Mouse (Mus musculus) neural tube, embryonic 14.5 days (tissue): ENCODE measurements around the gene Eng. TPM values are rescaled to one million over a fixed set of nuclear protein-coding genes. Genes with fewer than 3 reads are reported as not detected.

Source experiments
- ATAC-seq: fragments of 200-750 bp; cut with Nextera tagmentation; 2 replicates; pipeline ENCODE4 v1.8.0; 2017; ENCODE audit warnings: low read depth, mild to moderate bottlenecking, moderate TSS enrichment, moderate library complexity
- H3K27ac ChIP-seq: fragments of 300-500 bp; sonication (generic); 2 replicates; pipeline ENCODE4 v1.5.1; 2014; ENCODE audit warnings: low read depth, mild to moderate bottlenecking, control low read depth, low read length, moderate library complexity, mixed read lengths
- H3K27me3 ChIP-seq: fragments of 300-500 bp; sonication (generic); 2 replicates; pipeline ENCODE4 v1.6.1; 2014; ENCODE audit warnings: low read length; ENCODE audit not compliant: control insufficient read depth, insufficient read depth
- H3K36me3 ChIP-seq: fragments of 300-500 bp; sonication (generic); 2 replicates; pipeline ENCODE4 v1.6.1; 2014; ENCODE audit warnings: low read length, mixed read lengths; ENCODE audit not compliant: control insufficient read depth, insufficient read depth
- H3K4me1 ChIP-seq: fragments of 300-500 bp; sonication (generic); 2 replicates; pipeline ENCODE4 v1.6.1; 2014; ENCODE audit warnings: low read length; ENCODE audit not compliant: control insufficient read depth, insufficient read depth
- H3K4me2 ChIP-seq: fragments of 300-500 bp; sonication (generic); 2 replicates; pipeline ENCODE4 v1.6.1; 2014; ENCODE audit warnings: mild to moderate bottlenecking, low read depth, low read length, control low read depth
- H3K4me3 ChIP-seq: fragments of 300-500 bp; sonication (generic); 2 replicates; pipeline ENCODE4 v1.5.1; 2014; ENCODE audit warnings: low read depth, low read length, control low read depth, mixed read lengths
- H3K9ac ChIP-seq: fragments of 300-500 bp; sonication (generic); replicated peaks from 2 replicates; pipeline ENCODE4 v1.6.1; 2014; ENCODE audit warnings: low read depth, mild to moderate bottlenecking, control low read depth, low read length, mixed read lengths
- H3K9me3 ChIP-seq: fragments of 300-500 bp; sonication (generic); 2 replicates; pipeline ENCODE4 v1.6.1; 2016; ENCODE audit warnings: low read length; ENCODE audit not compliant: control insufficient read depth
- WGBS: fragments of 180-500 bp; shearing (Covaris S2); extraction: QIAGEN DNeasy Blood & Tissue Kit; methylation state at CpG from one replicate; pipeline ENCODE4 v1.1.7; 2014; 5-methylcytosine and 5-hydroxymethylcytosine counted together
- polyA plus RNA-seq: library from polyadenylated mRNA; unstranded; fragments of >200 nt; fragmentation: Nextera tagmentation; extraction: Ambion mirVana; gene quantifications from 2 replicates; pipeline ENCODE4 v1.2.1, GENCODE M21; 2014

Gene Eng
- polyA plus RNA-seq, 1 experiment from 2014 or later: 13.0 TPM

GRCm38 (mm10) chr2:32724149-32724548, 77.8 kb downstream of the Eng start:
- H3K9me3 ChIP-seq: no peaks in the 10 kb centered on the region
- 82% methylated on average over 4 of the region's 4 CpGs for WGBS
- H3K36me3 ChIP-seq: no peaks in the 10 kb centered on the region
- no peak for ATAC-seq
- H3K9ac ChIP-seq: no peak overlapping the region
- H3K27ac ChIP-seq: no peak overlapping the region
- H3K27me3 ChIP-seq: no peaks in the 10 kb centered on the region
- H3K4me1 ChIP-seq: peaks cover 4% of the 10 kb centered on the region; the same call in 1 of the 2 replicates
- H3K4me2 ChIP-seq: no peak overlapping the region
- no peak overlapping the region for H3K4me3 ChIP-seq

- no peak overlapping the region for H3K27ac ChIP-seq
- WGBS: 79% methylated on average over 16 of the region's 16 CpGs
- H3K4me2 ChIP-seq: no peak overlapping the region
- H3K4me1 ChIP-seq: peaks cover 4% of the 10 kb centered on the region; the same call in 1 of the 2 replicates
- H3K9me3 ChIP-seq: no peaks in the 10 kb centered on the region
- H3K9ac ChIP-seq: no peak overlapping the region
- ATAC-seq: no peak
- H3K4me3 ChIP-seq: no peak overlapping the region
- no peaks in the 10 kb centered on the region for H3K27me3 ChIP-seq
- no peaks in the 10 kb centered on the region for H3K36me3 ChIP-seq
Measured at GRCm38 (mm10) chr2:32724832-32725790, 78.7 kb downstream of the Eng start.

GRCm38 (mm10) chr2:32727435-32727834, 81.0 kb downstream of the Eng start:
- H3K27ac ChIP-seq: 0 out of 2 replicates have a peak overlapping the region, but pooled peaks have one; percentile 2
- H3K9ac ChIP-seq: peak overlapping the region; percentile 28; the same call in 1 of the 2 replicates
- H3K4me3 ChIP-seq: peak overlapping the region; percentile 22
- peaks cover 4% of the 10 kb centered on the region; the same call in 1 of the 2 replicates for H3K4me1 ChIP-seq
- H3K36me3 ChIP-seq: no peaks in the 10 kb centered on the region
- no peaks in the 10 kb centered on the region for H3K9me3 ChIP-seq
- peak overlapping the region; percentile 42 for H3K4me2 ChIP-seq
- under 1% methylated on average over 16 of the region's 16 CpGs for WGBS
- ATAC-seq: peak; percentile 94
- no peaks in the 10 kb centered on the region for H3K27me3 ChIP-seq

- H3K9ac ChIP-seq: no peak overlapping the region
- 43% methylated on average over 7 of the region's 7 CpGs for WGBS
- peaks cover 4% of the 10 kb centered on the region; the same call in 1 of the 2 replicates for H3K4me1 ChIP-seq
- no peaks in the 10 kb centered on the region for H3K27me3 ChIP-seq
- peak overlapping the region; percentile 42; the same call in 1 of the 2 replicates for H3K4me2 ChIP-seq
- no peaks in the 10 kb centered on the region for H3K9me3 ChIP-seq
- H3K36me3 ChIP-seq: no peaks in the 10 kb centered on the region
- ATAC-seq: no peak
- no peak overlapping the region for H3K4me3 ChIP-seq
- H3K27ac ChIP-seq: no peak overlapping the region
Measured at GRCm38 (mm10) chr2:32728463-32728862, 82.1 kb downstream of the Eng start.

GRCm38 (mm10) chr2:32729547-32729946, 83.2 kb downstream of the Eng start:
- H3K4me3 ChIP-seq: no peak overlapping the region
- no peaks in the 10 kb centered on the region for H3K27me3 ChIP-seq
- H3K9me3 ChIP-seq: no peaks in the 10 kb centered on the region
- H3K36me3 ChIP-seq: no peaks in the 10 kb centered on the region
- peaks cover 4% of the 10 kb centered on the region; the same call in 1 of the 2 replicates for H3K4me1 ChIP-seq
- ATAC-seq: no peak
- WGBS: 66% methylated on average over 4 of the region's 4 CpGs
- H3K27ac ChIP-seq: no peak overlapping the region
- no peak overlapping the region for H3K4me2 ChIP-seq
- no peak overlapping the region for H3K9ac ChIP-seq

GRCm38 (mm10) chr2:32730854-32731253, 84.5 kb downstream of the Eng start:
- Histone ChIP-seq H3K27ac (no peak overlapping the region), H3K9ac (no peak overlapping the region), H3K27me3 (no peaks in the 10 kb centered on the region), H3K4me3 (no peak overlapping the region), H3K4me1 (peaks cover 4% of the 10 kb centered on the region; the same call in 1 of the 2 replicates), H3K9me3 (no peaks in the 10 kb centered on the region), H3K36me3 (no peaks in the 10 kb centered on the region), H3K4me2 (peak overlapping the region; percentile 1; the same call in 1 of the 2 replicates)
- no peak for ATAC-seq
- WGBS: 40% methylated on average over 11 of the region's 11 CpGs

- 75% methylated on average over 4 of the region's 4 CpGs for WGBS
- ATAC-seq: no peak
- H3K9ac ChIP-seq: no peak overlapping the region
Measured at GRCm38 (mm10) chr2:32731911-32732310, 85.5 kb downstream of the Eng start.

More at GRCm38 (mm10) chr2:32731911-32732310, 85.5 kb downstream of the Eng start:
- H3K27me3 ChIP-seq: no peaks in the 10 kb centered on the region
- no peak overlapping the region for H3K4me3 ChIP-seq
- no peak overlapping the region for H3K4me2 ChIP-seq
- H3K27ac ChIP-seq: no peak overlapping the region
- H3K4me1 ChIP-seq: peaks cover 4% of the 10 kb centered on the region; the same call in 1 of the 2 replicates
- H3K36me3 ChIP-seq: no peaks in the 10 kb centered on the region
- no peaks in the 10 kb centered on the region for H3K9me3 ChIP-seq
